Mouse (Mus musculus) small intestine, adult 2 months (tissue): ENCODE results near the gene Cbfa2t3. TPM values are rescaled to one million over a fixed set of nuclear protein-coding genes. Genes with fewer than 3 reads are reported as not detected.

Experiments
- H3K27ac ChIP-seq: fragments of 200-500 bp; 2 replicates; pipeline ENCODE4 v1.5.1; 2012; ENCODE audit warnings: low read depth, low read length, control low read depth, inconsistent platforms; ENCODE audit not compliant: insufficient read depth
- H3K27me3 ChIP-seq: fragments of 200-500 bp; 2 replicates; pipeline ENCODE4 v1.6.1; 2012; ENCODE audit warnings: mild to moderate bottlenecking, moderate library complexity, low read length, inconsistent platforms; ENCODE audit not compliant: control insufficient read depth, insufficient read depth
- H3K36me3 ChIP-seq: fragments of 200-500 bp; 2 replicates; pipeline ENCODE4 v1.6.1; 2012; ENCODE audit warnings: mild to moderate bottlenecking, low read length, control low read depth, inconsistent platforms; ENCODE audit not compliant: control insufficient read depth, insufficient read depth
- H3K4me1 ChIP-seq: fragments of 200-500 bp; 2 replicates; pipeline ENCODE4 v1.6.1; 2012; ENCODE audit warnings: low read length, inconsistent platforms, mixed read lengths; ENCODE audit not compliant: control insufficient read depth, insufficient read depth, insufficient read length
- H3K4me3 ChIP-seq: fragments of 200-500 bp; 2 replicates; pipeline ENCODE4 v1.5.1; 2012; ENCODE audit warnings: low read depth, mild to moderate bottlenecking, control low read depth, inconsistent platforms, low read length, moderate library complexity
- CTCF ChIP-seq: fragments of 200-500 bp; IDR thresholded peaks from 2 replicates; pipeline ENCODE4 v1.5.1; 2012; ENCODE audit warnings: low read depth, mild to moderate bottlenecking, control low read depth, inconsistent platforms, low read length, moderate library complexity, mixed read lengths; ENCODE audit not compliant: insufficient replicate concordance, insufficient read length; ENCODE audit errors: extremely low read depth
- POLR2A ChIP-seq: fragments of 200-500 bp; IDR thresholded peaks from 2 replicates; pipeline ENCODE4 v1.6.1; 2012; ENCODE audit warnings: low read depth, mild to moderate bottlenecking, control low read depth, inconsistent platforms, low read length, moderate library complexity
- WGBS: fragments of 180-500 bp; shearing (Covaris S2); methylation state at CpG from one replicate; pipeline ENCODE4 v1.1.7; 2018; 5-methylcytosine and 5-hydroxymethylcytosine counted together
- polyA plus RNA-seq: library from polyadenylated mRNA; depleted of rRNA; stranded (reverse); fragments of >200 nt; gene quantifications from 2 replicates; pipeline ENCODE4 v1.2.3, GENCODE M21; 2012

The Cbfa2t3 gene
- polyA plus RNA-seq, 1 experiment = 14.8 TPM

- no peak overlapping the region for H3K27ac ChIP-seq
- WGBS = 34% methylated on average over 5 of the region's 7 CpGs
- H3K36me3 ChIP-seq = peaks cover 2% of the 10 kb centered on the region
- no peak overlapping the region for H3K4me3 ChIP-seq
- H3K4me1 ChIP-seq = peaks cover 3% of the 10 kb centered on the region; the same call in 1 of the 2 replicates
- no peaks in the 10 kb centered on the region for H3K27me3 ChIP-seq
- TF ChIP-seq CTCF (peak; percentile 59; the same call in 1 of the 2 replicates), POLR2A (no peak)
Observed at GRCm38 (mm10) chr8:122617947-122618546, 80.9 kb downstream of the Cbfa2t3 start.

GRCm38 (mm10) chr8:122616181-122616905 is 82.6 kb downstream of the Cbfa2t3 start:
- TF ChIP-seq CTCF (no peak), POLR2A (no peak)
- Histone ChIP-seq H3K4me1 (peaks cover 11% of the 10 kb centered on the region; the same call in 1 of the 2 replicates), H3K27ac (no peak overlapping the region), H3K36me3 (peaks cover 2% of the 10 kb centered on the region), H3K4me3 (no peak overlapping the region), H3K27me3 (no peaks in the 10 kb centered on the region)
- 71% methylated on average over 9 of the region's 9 CpGs for WGBS

GRCm38 (mm10) chr8:122611295-122612133 is 87.4 kb downstream of the Cbfa2t3 start, which contains the start of the genes Galns and Trappc2l:
Gene Galns (minus strand): TSS chr8:122611463.
Gene Trappc2l (plus strand): TSS chr8:122611640.
- Histone ChIP-seq H3K4me1 (peaks cover 11% of the 10 kb centered on the region; the same call in 1 of the 2 replicates), H3K27me3 (no peaks in the 10 kb centered on the region), H3K36me3 (peaks cover 2% of the 10 kb centered on the region), H3K27ac (peak within 1 kb of the TSS; percentile 78), H3K4me3 (peak within 1 kb of the TSS; percentile 82)
- WGBS = under 1% methylated on average over 57 of the region's 57 CpGs
- TF ChIP-seq CTCF (peak; percentile 14; the same call in 1 of the 2 replicates), POLR2A (peak; percentile 78)

- H3K4me1 ChIP-seq = peaks cover 11% of the 10 kb centered on the region; the same call in 1 of the 2 replicates
- peaks cover 2% of the 10 kb centered on the region for H3K36me3 ChIP-seq
- H3K4me3 ChIP-seq = peak overlapping the region; percentile 80
- TF ChIP-seq POLR2A = no peak
- TF ChIP-seq CTCF = no peak
- WGBS = 3% methylated on average over 20 of the region's 20 CpGs
- H3K27me3 ChIP-seq = no peaks in the 10 kb centered on the region
- H3K27ac ChIP-seq = peak overlapping the region; percentile 78
Observed at GRCm38 (mm10) chr8:122610612-122611277, 88.2 kb downstream of the Cbfa2t3 start.

GRCm38 (mm10) chr8:122610209-122610608 is 88.7 kb downstream of the Cbfa2t3 start:
- Histone ChIP-seq H3K4me3 (no peak overlapping the region), H3K36me3 (peaks cover 2% of the 10 kb centered on the region), H3K27me3 (no peaks in the 10 kb centered on the region), H3K4me1 (peaks cover 11% of the 10 kb centered on the region; the same call in 1 of the 2 replicates), H3K27ac (no peak overlapping the region)
- WGBS = 54% methylated on average over 4 of the region's 4 CpGs
- no peak for TF ChIP-seq POLR2A
- no peak for TF ChIP-seq CTCF

- no peaks in the 10 kb centered on the region for H3K4me1 ChIP-seq
- no peak overlapping the region for H3K27ac ChIP-seq
- WGBS = 88% methylated on average over 11 of the region's 12 CpGs
- H3K4me3 ChIP-seq = no peak overlapping the region
- no peaks in the 10 kb centered on the region for H3K36me3 ChIP-seq
- H3K27me3 ChIP-seq = no peaks in the 10 kb centered on the region
- TF ChIP-seq CTCF (no peak), POLR2A (no peak)
Observed at GRCm38 (mm10) chr8:122606810-122607209, 92.1 kb downstream of the Cbfa2t3 start.
